Mouse (Mus musculus): ENCODE results near the gene Pom121. TPM values are rescaled to one million over a fixed set of nuclear protein-coding genes. Genes with fewer than 3 reads are reported as not detected.

Pom121 gene
- polyA plus RNA-seq, 1 experiment from 2014 or later, result 19.1 TPM

GRCm38 (mm10) chr5:135347511-135348011, 46.8 kb downstream of the Pom121 start:
- WGBS, result 71% methylated on average over 4 of the region's 4 CpGs
- ATAC-seq (ENCODE audit: insufficient number of reproducible peaks, insufficient read depth, low FRiP score, low TSS enrichment, low read depth), result no peak

DNA sequence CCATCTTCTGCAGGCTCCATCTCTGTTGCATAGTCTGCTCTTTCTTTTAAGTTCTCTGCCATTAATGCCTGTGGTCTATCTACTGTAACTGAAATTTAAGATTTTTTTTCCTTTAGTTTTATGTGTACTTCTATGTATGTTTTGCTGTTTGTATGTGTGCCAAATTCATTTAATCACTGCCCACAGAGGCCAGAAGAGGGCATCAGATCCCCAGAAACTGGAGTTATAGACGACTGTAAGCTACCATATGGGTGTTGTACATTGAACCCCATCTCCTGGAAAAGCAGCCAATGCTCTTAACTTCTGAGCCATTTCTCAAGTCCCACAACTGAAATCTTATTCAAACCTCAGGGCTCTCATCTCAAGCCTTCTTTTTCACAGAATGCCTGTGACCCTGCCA, 47.9 kb downstream of the Pom121 start:
- ATAC-seq (ENCODE audit: insufficient number of reproducible peaks, insufficient read depth, low FRiP score, low TSS enrichment, low read depth), result no peak
- no peak overlapping the region for H3K4me3 ChIP-seq (replicated peaks)
- no peak overlapping the region for H3K9ac ChIP-seq (replicated peaks)
- H3K9me3 ChIP-seq, result peaks cover 16% of the 10 kb centered on the region; the same call in 1 of the 2 replicates
- no peak overlapping the region for H3K27ac ChIP-seq
- no peaks in the 10 kb centered on the region; the same call in 1 of the 2 replicates for H3K27me3 ChIP-seq
- H3K4me2 ChIP-seq, result no peak overlapping the region
- 13% methylated on average over 1 of the region's 1 CpGs for WGBS
- H3K4me1 ChIP-seq (replicated peaks), result peaks cover 2% of the 10 kb centered on the region; the same call in 1 of the 2 replicates
- H3K36me3 ChIP-seq, result no peaks in the 10 kb centered on the region

More at GRCm38 (mm10) chr5:135347511-135348011, 46.8 kb downstream of the Pom121 start:
- H3K27ac ChIP-seq, result no peak overlapping the region
- H3K36me3 ChIP-seq, result no peaks in the 10 kb centered on the region
- no peaks in the 10 kb centered on the region for H3K4me1 ChIP-seq (replicated peaks)
- H3K9me3 ChIP-seq, result peaks cover 16% of the 10 kb centered on the region; the same call in 1 of the 2 replicates
- peaks cover 11% of the 10 kb centered on the region for H3K27me3 ChIP-seq
- no peak overlapping the region for H3K4me3 ChIP-seq (replicated peaks)
- H3K9ac ChIP-seq (replicated peaks), result no peak overlapping the region
- H3K4me2 ChIP-seq, result no peak overlapping the region

GRCm38 (mm10) chr5:135345989-135346388, 48.4 kb downstream of the Pom121 start:
- WGBS, result 71% methylated on average over 7 of the region's 7 CpGs
- Histone ChIP-seq H3K4me1 (replicated peaks) (peaks cover 6% of the 10 kb centered on the region; the same call in 1 of the 2 replicates), H3K27ac (no peak overlapping the region), H3K9ac (replicated peaks) (no peak overlapping the region), H3K4me2 (no peak overlapping the region), H3K9me3 (peaks cover 16% of the 10 kb centered on the region; the same call in 1 of the 2 replicates), H3K4me3 (replicated peaks) (no peak overlapping the region), H3K27me3 (no peaks in the 10 kb centered on the region; the same call in 1 of the 2 replicates), H3K36me3 (no peaks in the 10 kb centered on the region)
- ATAC-seq (ENCODE audit: insufficient number of reproducible peaks, insufficient read depth, low FRiP score, low TSS enrichment, low read depth), result no peak

- no peak overlapping the region for H3K4me2 ChIP-seq
- H3K4me1 ChIP-seq (replicated peaks), result peaks cover 7% of the 10 kb centered on the region; the same call in 1 of the 2 replicates
- no peak for ATAC-seq (ENCODE audit: insufficient number of reproducible peaks, insufficient read depth, low FRiP score, low TSS enrichment, low read depth)
- WGBS, result 54% methylated on average over 3 of the region's 3 CpGs
- H3K9me3 ChIP-seq, result no peaks in the 10 kb centered on the region
- H3K4me3 ChIP-seq (replicated peaks), result no peak overlapping the region
- no peak overlapping the region for H3K27ac ChIP-seq
- H3K36me3 ChIP-seq, result no peaks in the 10 kb centered on the region
- no peaks in the 10 kb centered on the region for H3K27me3 ChIP-seq
- H3K9ac ChIP-seq (replicated peaks), result no peak overlapping the region
Observed at GRCm38 (mm10) chr5:135337575-135337974, 56.8 kb downstream of the Pom121 start.

GRCm38 (mm10) chr5:135331161-135331560, 63.2 kb downstream of the Pom121 start:
- no peak overlapping the region for H3K4me2 ChIP-seq
- 0 out of 2 replicates have a peak, but pooled peaks cover 8% of the 10 kb centered on the region for H3K27me3 ChIP-seq
- peaks cover 6% of the 10 kb centered on the region for H3K4me1 ChIP-seq (replicated peaks)
- H3K27ac ChIP-seq, result no peak overlapping the region
- no peaks in the 10 kb centered on the region for H3K9me3 ChIP-seq
- H3K9ac ChIP-seq (replicated peaks), result no peak overlapping the region
- H3K36me3 ChIP-seq, result no peaks in the 10 kb centered on the region
- no peak for ATAC-seq (ENCODE audit: insufficient number of reproducible peaks, insufficient read depth, low FRiP score, low TSS enrichment, low read depth)
- WGBS, result 85% methylated on average over 6 of the region's 6 CpGs
- no peak overlapping the region for H3K4me3 ChIP-seq (replicated peaks)

DNA sequence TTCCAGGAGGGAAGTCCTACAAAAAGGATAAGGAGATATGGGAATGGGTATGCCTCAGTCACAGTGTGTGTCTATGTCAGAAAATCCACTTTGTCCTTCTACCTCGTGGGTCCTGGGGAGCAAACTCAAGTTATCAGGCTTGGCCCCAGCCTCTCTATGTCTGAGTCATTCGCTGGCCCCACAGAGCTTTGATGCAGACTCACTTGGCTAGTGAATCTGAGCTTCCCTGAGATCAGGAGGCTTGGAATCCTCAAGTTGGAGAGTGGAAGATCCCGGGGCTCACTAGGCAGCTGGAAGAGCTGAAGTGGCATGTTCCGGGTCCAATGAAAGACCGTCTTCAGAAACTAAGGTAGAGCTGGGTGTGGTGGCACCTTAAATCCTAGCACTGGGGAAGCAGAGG, 64.1 kb downstream of the Pom121 start:
- no peak overlapping the region for H3K4me3 ChIP-seq (replicated peaks)
- H3K4me1 ChIP-seq (replicated peaks), result peaks cover 8% of the 10 kb centered on the region
- 87% methylated on average over 5 of the region's 5 CpGs for WGBS
- 0 out of 2 replicates have a peak, but pooled peaks cover 12% of the 10 kb centered on the region for H3K27me3 ChIP-seq
- no peak overlapping the region for H3K4me2 ChIP-seq
- H3K9me3 ChIP-seq, result no peaks in the 10 kb centered on the region
- no peaks in the 10 kb centered on the region for H3K36me3 ChIP-seq
- no peak overlapping the region for H3K27ac ChIP-seq
- ATAC-seq (ENCODE audit: insufficient number of reproducible peaks, insufficient read depth, low FRiP score, low TSS enrichment, low read depth), result no peak
- no peak overlapping the region for H3K9ac ChIP-seq (replicated peaks)

DNA sequence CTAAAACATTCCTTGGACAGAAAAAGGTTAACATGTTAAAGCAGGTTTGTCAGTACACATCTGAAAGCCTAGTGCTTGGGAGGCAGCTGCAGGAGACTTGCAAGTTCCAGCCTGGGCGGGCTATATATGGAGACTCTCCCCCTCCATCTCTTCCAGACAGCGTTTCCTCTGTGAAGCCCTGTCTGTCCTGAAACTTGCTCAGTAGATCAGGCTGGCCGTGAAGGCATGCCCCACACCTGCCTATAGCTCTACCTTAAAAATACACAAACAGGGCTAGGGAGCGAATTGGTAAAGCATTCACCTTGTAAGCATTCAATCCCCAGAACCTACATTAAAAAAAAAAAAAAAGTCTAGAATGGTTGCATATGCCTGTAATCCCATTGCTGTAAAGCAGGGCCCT, 64.9 kb downstream of the Pom121 start:
- Histone ChIP-seq H3K9ac (replicated peaks) (no peak overlapping the region), H3K9me3 (no peaks in the 10 kb centered on the region), H3K4me1 (replicated peaks) (peaks cover 8% of the 10 kb centered on the region), H3K4me3 (replicated peaks) (no peak overlapping the region), H3K27me3 (0 out of 2 replicates have a peak, but pooled peaks cover 15% of the 10 kb centered on the region), H3K4me2 (no peak overlapping the region), H3K27ac (no peak overlapping the region), H3K36me3 (no peaks in the 10 kb centered on the region)
- WGBS, result 83% methylated on average over 4 of the region's 4 CpGs
- ATAC-seq (ENCODE audit: insufficient number of reproducible peaks, insufficient read depth, low FRiP score, low TSS enrichment, low read depth), result no peak

Small RNAs within 50 kb of the gene (microRNA-seq; reads per million reads assigned to microRNA genes)
- gene Mir7033, result not detected

Other genes with a start within 250 kb of the Pom121 start
- 30.1 and 30.2 TPM in 2 replicates for gene Tbl2, start 244.9 kb downstream of the Pom121 start, polyA plus RNA-seq (2016; fragmentation: Nextera tagmentation; extraction: Ambion mirVana)
- 43.2 and 45.0 TPM in 2 replicates for gene Bcl7b, start 226.3 kb downstream of the Pom121 start, polyA plus RNA-seq (2016; fragmentation: Nextera tagmentation; extraction: Ambion mirVana)
- 72.8 and 73.6 TPM in 2 replicates for gene Baz1b, start 207.3 kb downstream of the Pom121 start, polyA plus RNA-seq (2016; fragmentation: Nextera tagmentation; extraction: Ambion mirVana)
- 9.2 and 10.3 TPM in 2 replicates for gene Fzd9, start 143.3 kb downstream of the Pom121 start, polyA plus RNA-seq (2016; fragmentation: Nextera tagmentation; extraction: Ambion mirVana)
- 0.16 TPM in 1 of 2 replicates, not detected in the other for gene Fkbp6, start 44.5 kb downstream of the Pom121 start, polyA plus RNA-seq (2016; fragmentation: Nextera tagmentation; extraction: Ambion mirVana)
- gene Trim50, start 41.3 kb downstream of the Pom121 start, polyA plus RNA-seq (2016; fragmentation: Nextera tagmentation; extraction: Ambion mirVana), result not detected in 2 replicates
- gene Nsun5, start 24.6 kb downstream of the Pom121 start, polyA plus RNA-seq (2016; fragmentation: Nextera tagmentation; extraction: Ambion mirVana), result 40.0 and 40.1 TPM in 2 replicates
- 50.7 and 54.8 TPM in 2 replicates for gene Hip1, start 150.6 kb upstream of the Pom121 start, polyA plus RNA-seq (2016; fragmentation: Nextera tagmentation; extraction: Ambion mirVana)
- gene Ccl26, start 169.0 kb upstream of the Pom121 start, polyA plus RNA-seq (2016; fragmentation: Nextera tagmentation; extraction: Ambion mirVana), result not detected in 2 replicates
- 0.31 and 0.68 TPM in 2 replicates for gene Ccl24, start 178.5 kb upstream of the Pom121 start, polyA plus RNA-seq (2016; fragmentation: Nextera tagmentation; extraction: Ambion mirVana)
- 47.7 and 52.2 TPM in 2 replicates for gene Rhbdd2, start 238.1 kb upstream of the Pom121 start, polyA plus RNA-seq (2016; fragmentation: Nextera tagmentation; extraction: Ambion mirVana)